11 mouse cellular contexts compared by ENCODE assay signal in the genomic region with DNA sequence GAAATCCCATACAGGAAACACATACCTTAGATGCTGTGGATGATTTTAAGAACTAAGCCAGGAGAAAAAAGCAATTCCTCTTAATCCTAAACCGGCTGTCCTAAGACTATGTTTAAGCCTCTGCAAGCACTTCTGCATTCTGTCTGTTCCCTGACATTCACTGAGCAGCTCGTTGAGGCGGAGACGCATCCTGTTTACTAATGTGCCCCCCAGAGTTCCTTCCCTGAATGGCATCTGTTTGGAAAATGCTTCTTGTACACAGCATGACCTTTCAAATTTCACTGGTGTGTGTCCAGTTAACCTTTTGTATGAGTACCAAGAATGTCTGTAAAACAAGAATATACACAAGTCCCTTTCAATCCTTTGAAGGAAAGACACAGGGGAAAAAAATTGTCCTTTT.
DNase-seq lines count a peak whose midpoint lies in the region; ATAC-seq and TF ChIP-seq lines count a peak whose summit lies in the region.
"Had no signal": no experiment of that assay in that cellular context is flagged by ENCODE, and none has a peak within 500 bp of the region (broad histone marks: within the 10 kb centered on the region; RNA-seq: fewer than 3 reads in every experiment).

No protein-coding gene starts in this region.

- ATAC-seq in G1E (ENCODE audit: extremely low read depth, insufficient number of reproducible peaks, low FRiP score, poor library complexity, severe bottlenecking) = peak; percentile 50; the same call in 1 of the 2 replicates

- H3K27me3 ChIP-seq in G1E (ENCODE audit: insufficient read depth, low read length) = peaks cover 7% of the 10 kb centered on the region
- H3K27me3 ChIP-seq: heart, embryonic 13.5 days; limb, embryonic 13.5 days; megakaryocyte, embryonic 14.5 days had no signal

- peak; percentile 39 to 43 for DNase-seq in cerebellum, postnatal 14 days
- no peak for DNase-seq in cerebellum, adult 8-10 months
- peak; percentile 48 for DNase-seq in kidney, postnatal 10 days
- DNase-seq in kidney, adult 8-10 months = no peak
- no peak for DNase-seq in G1E (ENCODE audit: low spot score)
- DNase-seq in lung, postnatal 36 days = peak; percentile 67
- DNase-seq in MN1 (ENCODE audit: low spot score) = no peak
- DNase-seq in ovary, postnatal 10 days (ENCODE audit: low spot score) = no peak

- no peaks in the 10 kb centered on the region for H3K36me3 ChIP-seq in G1E (replicated peaks)
- H3K36me3 ChIP-seq: heart, embryonic 13.5 days; limb, embryonic 13.5 days had no signal

- TF ChIP-seq CTCF in G1E (IDR thresholded peaks at IDR 0.05; ENCODE audit: low read depth, low read length) = no peak

- H3K4me3 ChIP-seq in G1E (ENCODE audit: low read depth, low read length) = no peak overlapping the region
- H3K4me3 ChIP-seq: heart, embryonic 13.5 days; limb, embryonic 13.5 days; megakaryocyte, embryonic 14.5 days had no signal

- H3K4me1 ChIP-seq in G1E (ENCODE audit: insufficient read depth, low read depth, low read length) = peaks cover 18% of the 10 kb centered on the region
- H3K4me1 ChIP-seq: limb, embryonic 13.5 days had no signal

- no peaks in the 10 kb centered on the region for H3K9me3 ChIP-seq in G1E (replicated peaks)
- H3K9me3 ChIP-seq: heart, embryonic 13.5 days; limb, embryonic 13.5 days had no signal

Comparison
In these comparisons a context has a peak if more than half of its experiments do, and no peak if none do; other contexts are left out.
1. DNase-seq: peak in cerebellum, postnatal 14 days (2 of 2), kidney, postnatal 10 days (single experiment) and lung, postnatal 36 days (single experiment); none in cerebellum, adult 8-10 months (single experiment), kidney, adult 8-10 months (0 of 2), G1E (single experiment), MN1 (single experiment) and ovary, postnatal 10 days (single experiment).